Mouse (Mus musculus): ENCODE data around the gene Eng. TPM values are rescaled to one million over a fixed set of nuclear protein-coding genes. Genes with fewer than 3 reads are reported as not detected.

The Eng gene
- polyA plus RNA-seq, 1 experiment from 2014 or later, result 23.8 TPM

DNA sequence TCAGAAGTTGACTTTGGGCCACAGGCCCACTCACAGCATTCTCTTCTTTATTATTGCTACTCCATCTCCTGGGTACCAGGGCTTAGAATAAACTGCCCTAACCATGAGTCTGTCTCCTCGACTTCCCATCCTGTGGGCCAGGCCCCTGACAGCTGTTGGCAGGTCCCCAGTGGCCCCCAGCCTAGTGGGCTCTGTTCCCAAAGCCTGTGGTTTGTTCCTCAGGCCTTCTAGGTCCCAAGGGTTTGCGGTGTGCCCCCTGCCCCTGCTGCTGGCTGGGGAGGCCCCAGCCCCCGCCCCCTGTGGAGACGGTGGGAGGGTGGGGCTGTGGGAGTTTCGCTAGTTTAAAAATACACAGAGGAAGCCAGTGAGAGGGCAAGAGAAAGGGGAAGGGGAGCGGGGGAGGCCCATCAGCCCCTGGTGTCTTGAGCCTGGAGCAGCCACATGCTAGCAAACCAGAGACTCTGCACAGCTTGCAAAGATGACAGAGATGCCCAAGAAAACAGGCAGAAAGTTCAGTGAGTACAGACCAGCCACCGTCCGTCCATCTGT lies 74.4 kb downstream of the Eng start, which contains the start of gene Sh2d3c:
Sh2d3c (plus strand) TSS at position 375 of the 549 bp plus-strand sequence.
- Histone ChIP-seq H3K36me3 (ENCODE audit: control insufficient read depth, insufficient read depth, low read length) (no peaks in the 10 kb centered on the region), H3K27me3 (ENCODE audit: control insufficient read depth, insufficient read depth, low read length) (no peaks in the 10 kb centered on the region), H3K27ac (replicated peaks; ENCODE audit: low read depth, low read length) (no peak within 1 kb of the TSS), H3K4me2 (ENCODE audit: low read length) (no peak within 1 kb of the TSS), H3K9me3 (ENCODE audit: control insufficient read depth, low read length) (no peaks in the 10 kb centered on the region), H3K4me3 (replicated peaks; ENCODE audit: low read depth, low read length) (no peak within 1 kb of the TSS), H3K9ac (replicated peaks; ENCODE audit: low read length) (no peak within 1 kb of the TSS), H3K4me1 (ENCODE audit: control insufficient read depth, insufficient read depth, low read length) (no peaks in the 10 kb centered on the region)
- ATAC-seq (ENCODE audit: low FRiP score, low TSS enrichment) (no peak), DNase-seq (no peak)
- WGBS, result 56% methylated on average over 8 of the region's 8 CpGs

DNA sequence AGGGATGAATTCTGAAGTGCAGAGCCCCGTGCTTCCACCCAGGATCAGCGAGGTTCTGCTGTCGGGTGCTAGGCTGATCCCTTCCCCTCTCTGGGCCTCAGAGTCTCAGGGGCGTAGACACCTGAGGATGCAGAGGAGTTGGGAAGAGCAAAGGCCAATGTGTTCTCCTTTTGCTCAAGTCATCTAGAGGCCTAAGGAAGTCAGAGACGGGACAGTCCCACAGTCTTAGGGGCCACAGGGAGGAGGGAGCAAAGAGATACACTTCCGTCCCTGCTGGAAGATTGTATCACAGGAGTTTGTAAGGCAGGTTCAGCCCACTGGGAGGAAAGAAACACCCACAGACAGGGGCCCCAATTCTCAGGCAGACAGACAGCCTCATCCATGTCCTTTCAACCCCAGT lies 75.7 kb downstream of the Eng start:
- H3K27me3 ChIP-seq (ENCODE audit: control insufficient read depth, insufficient read depth, low read length), result no peaks in the 10 kb centered on the region
- no peak overlapping the region for H3K9ac ChIP-seq (replicated peaks; ENCODE audit: low read length)
- H3K36me3 ChIP-seq (ENCODE audit: control insufficient read depth, insufficient read depth, low read length), result no peaks in the 10 kb centered on the region
- H3K4me3 ChIP-seq (replicated peaks; ENCODE audit: low read depth, low read length), result no peak overlapping the region
- no peak overlapping the region for H3K4me2 ChIP-seq (ENCODE audit: low read length)
- ATAC-seq (ENCODE audit: low FRiP score, low TSS enrichment) (no peak), DNase-seq (no peak)
- no peak overlapping the region for H3K27ac ChIP-seq (replicated peaks; ENCODE audit: low read depth, low read length)
- 68% methylated on average over 6 of the region's 6 CpGs for WGBS
- no peaks in the 10 kb centered on the region for H3K9me3 ChIP-seq (ENCODE audit: control insufficient read depth, low read length)
- 0 out of 2 replicates have a peak, but pooled peaks cover 2% of the 10 kb centered on the region for H3K4me1 ChIP-seq (ENCODE audit: control insufficient read depth, insufficient read depth, low read length)

DNA sequence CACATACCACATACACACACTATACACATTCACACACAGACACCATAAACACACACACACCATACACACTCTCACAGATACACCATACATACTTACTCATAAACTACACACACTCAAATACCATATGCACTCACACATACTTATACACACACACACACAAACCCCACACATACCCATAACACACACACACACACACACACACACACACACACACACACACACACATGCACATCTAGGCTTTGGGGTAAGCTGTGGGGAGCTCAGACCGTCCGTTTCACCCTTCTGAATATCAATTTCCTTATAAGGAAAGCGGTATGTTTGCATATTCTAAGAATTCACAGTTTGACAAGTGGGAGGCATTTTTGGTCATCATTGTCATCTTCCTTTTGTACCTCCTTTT lies 76.2 kb downstream of the Eng start:
- Histone ChIP-seq H3K27ac (replicated peaks; ENCODE audit: low read depth, low read length) (no peak overlapping the region), H3K36me3 (ENCODE audit: control insufficient read depth, insufficient read depth, low read length) (no peaks in the 10 kb centered on the region), H3K4me2 (ENCODE audit: low read length) (no peak overlapping the region), H3K27me3 (ENCODE audit: control insufficient read depth, insufficient read depth, low read length) (no peaks in the 10 kb centered on the region), H3K9ac (replicated peaks; ENCODE audit: low read length) (no peak overlapping the region), H3K4me3 (replicated peaks; ENCODE audit: low read depth, low read length) (no peak overlapping the region), H3K4me1 (ENCODE audit: control insufficient read depth, insufficient read depth, low read length) (0 out of 2 replicates have a peak, but pooled peaks cover 3% of the 10 kb centered on the region), H3K9me3 (ENCODE audit: control insufficient read depth, low read length) (no peaks in the 10 kb centered on the region)
- DNase-seq (no peak), ATAC-seq (ENCODE audit: low FRiP score, low TSS enrichment) (no peak)
- 81% methylated on average over 3 of the region's 3 CpGs for WGBS

DNA sequence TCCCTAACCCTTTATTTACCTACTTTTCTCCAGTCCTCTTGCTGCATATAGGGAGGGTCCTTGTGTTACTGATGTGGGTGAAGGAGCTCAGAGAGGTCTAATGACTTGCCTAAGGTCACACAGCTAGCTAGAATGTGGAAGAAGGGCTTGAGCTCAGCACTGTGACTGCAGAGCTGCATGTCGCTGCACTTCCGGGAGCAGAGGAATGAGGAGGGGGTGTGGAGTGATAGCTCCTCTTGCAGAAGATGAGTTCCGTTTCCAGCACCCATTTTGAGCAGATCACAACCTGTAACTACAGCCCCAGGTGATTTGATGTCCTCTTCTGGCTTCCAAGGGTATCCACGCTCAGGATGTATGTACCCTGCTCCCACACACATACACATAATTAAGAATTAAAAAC lies 77.8 kb downstream of the Eng start:
- Histone ChIP-seq H3K9ac (replicated peaks; ENCODE audit: low read length) (no peak overlapping the region), H3K4me1 (ENCODE audit: control insufficient read depth, insufficient read depth, low read length) (0 out of 2 replicates have a peak, but pooled peaks cover 3% of the 10 kb centered on the region), H3K9me3 (ENCODE audit: control insufficient read depth, low read length) (no peaks in the 10 kb centered on the region), H3K27me3 (ENCODE audit: control insufficient read depth, insufficient read depth, low read length) (no peaks in the 10 kb centered on the region), H3K36me3 (ENCODE audit: control insufficient read depth, insufficient read depth, low read length) (no peaks in the 10 kb centered on the region), H3K27ac (replicated peaks; ENCODE audit: low read depth, low read length) (no peak overlapping the region), H3K4me2 (ENCODE audit: low read length) (no peak overlapping the region), H3K4me3 (replicated peaks; ENCODE audit: low read depth, low read length) (no peak overlapping the region)
- 80% methylated on average over 4 of the region's 4 CpGs for WGBS
- no peak for ATAC-seq (ENCODE audit: low FRiP score, low TSS enrichment)
- no peak for DNase-seq

DNA sequence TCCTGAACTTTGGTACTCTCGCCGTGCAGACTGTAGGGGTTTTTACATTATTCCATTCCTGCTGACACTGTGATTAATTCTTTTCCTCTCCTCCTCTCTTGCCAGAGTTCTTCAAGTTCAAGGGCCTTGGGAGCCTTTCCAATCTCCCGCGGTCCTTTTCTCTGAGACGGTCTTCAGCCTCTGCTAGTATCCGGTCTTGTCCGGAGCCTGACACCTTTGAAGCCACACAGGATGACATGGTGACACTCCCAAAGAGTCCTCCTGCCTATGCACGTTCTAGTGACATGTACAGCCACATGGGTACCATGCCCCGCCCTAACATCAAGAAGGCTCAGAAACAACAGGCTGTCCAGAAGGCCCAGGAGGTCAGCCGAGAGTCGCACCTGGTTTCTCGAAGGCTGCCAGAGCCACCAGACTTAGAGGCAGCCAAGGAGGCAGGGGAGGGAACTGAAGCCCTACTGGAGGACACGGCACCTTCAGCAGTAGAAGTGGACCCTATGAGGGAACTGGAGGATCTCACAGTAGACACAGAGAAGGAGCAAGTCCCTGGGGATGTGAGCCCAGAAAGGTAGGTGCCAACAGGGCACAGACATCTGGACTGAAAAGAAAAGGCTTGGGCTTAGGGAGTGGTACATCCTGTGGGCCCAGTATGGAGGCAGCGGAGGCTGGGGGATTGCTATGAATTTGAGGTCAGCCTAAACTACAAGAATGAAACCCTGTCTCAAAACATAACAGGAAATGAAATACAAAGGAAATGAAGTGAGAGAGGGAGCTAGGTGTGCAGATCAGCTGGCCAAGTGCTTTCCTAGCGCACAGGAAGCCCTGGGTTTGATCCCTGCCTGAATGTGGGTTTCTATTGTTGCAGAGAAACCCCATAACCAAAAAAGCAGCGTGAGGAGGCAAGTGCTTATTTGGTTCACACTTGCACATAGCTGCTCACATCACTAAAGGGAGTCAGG lies 78.7 kb downstream of the Eng start:
- no peaks in the 10 kb centered on the region for H3K27me3 ChIP-seq (ENCODE audit: control insufficient read depth, insufficient read depth, low read length)
- no peak overlapping the region for H3K4me3 ChIP-seq (replicated peaks; ENCODE audit: low read depth, low read length)
- H3K4me1 ChIP-seq (ENCODE audit: control insufficient read depth, insufficient read depth, low read length), result 0 out of 2 replicates have a peak, but pooled peaks cover 3% of the 10 kb centered on the region
- no peaks in the 10 kb centered on the region for H3K9me3 ChIP-seq (ENCODE audit: control insufficient read depth, low read length)
- ATAC-seq (ENCODE audit: low FRiP score, low TSS enrichment) (no peak), DNase-seq (no peak)
- no peak overlapping the region for H3K4me2 ChIP-seq (ENCODE audit: low read length)
- 86% methylated on average over 16 of the region's 16 CpGs for WGBS
- H3K36me3 ChIP-seq (ENCODE audit: control insufficient read depth, insufficient read depth, low read length), result no peaks in the 10 kb centered on the region
- H3K9ac ChIP-seq (replicated peaks; ENCODE audit: low read length), result no peak overlapping the region
- no peak overlapping the region for H3K27ac ChIP-seq (replicated peaks; ENCODE audit: low read depth, low read length)

DNA sequence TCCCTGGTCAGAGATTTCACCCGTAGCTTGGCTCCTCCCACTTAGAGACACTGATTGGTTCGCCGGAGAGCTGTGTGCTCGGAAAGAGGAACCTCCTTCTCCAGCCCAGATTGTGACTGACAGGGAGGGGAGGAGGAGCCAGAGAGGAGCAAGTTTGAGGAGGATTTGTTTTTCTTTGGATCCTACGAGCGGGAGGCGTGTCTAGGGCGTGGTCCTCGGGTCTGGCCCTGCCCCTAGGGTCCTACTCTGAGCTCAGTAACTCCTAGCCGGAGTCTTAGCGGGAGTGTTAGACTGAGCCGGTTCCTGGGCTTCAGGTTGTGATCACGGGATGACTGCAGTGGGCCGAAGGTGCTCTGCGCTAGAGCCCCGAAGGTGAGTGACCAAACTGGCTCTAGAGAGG lies 81.0 kb downstream of the Eng start:
- H3K4me3 ChIP-seq (replicated peaks; ENCODE audit: low read depth, low read length), result peak overlapping the region; percentile 25
- H3K4me1 ChIP-seq (ENCODE audit: control insufficient read depth, insufficient read depth, low read length), result 0 out of 2 replicates have a peak, but pooled peaks cover 3% of the 10 kb centered on the region

DNA sequence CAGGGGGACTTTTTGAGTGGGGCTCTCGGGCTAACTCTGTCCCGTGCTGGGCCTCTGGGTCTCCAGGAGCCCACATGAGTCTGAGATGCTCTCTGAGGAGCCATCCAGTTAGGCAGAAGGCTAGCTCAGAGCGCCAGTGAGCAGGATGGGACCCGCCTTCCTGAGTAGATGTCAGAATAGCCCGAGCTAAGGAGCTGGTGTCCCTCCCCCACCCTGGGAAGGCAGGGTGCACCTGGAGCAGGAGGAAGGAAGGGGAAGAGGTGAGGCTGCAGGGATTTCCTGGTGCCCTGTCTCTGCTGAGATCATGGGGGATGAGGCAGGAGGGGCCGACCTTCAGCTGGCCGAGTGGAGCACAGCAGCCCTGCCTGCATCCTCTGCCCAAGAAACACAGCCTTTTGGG lies 82.1 kb downstream of the Eng start:
- H3K9me3 ChIP-seq (ENCODE audit: control insufficient read depth, low read length), result no peaks in the 10 kb centered on the region
- ATAC-seq (ENCODE audit: low FRiP score, low TSS enrichment) (no peak), DNase-seq (no peak)
- WGBS, result 64% methylated on average over 7 of the region's 7 CpGs
- H3K4me2 ChIP-seq (ENCODE audit: low read length), result peak overlapping the region; percentile 19; the same call in 1 of the 2 replicates
- no peaks in the 10 kb centered on the region for H3K27me3 ChIP-seq (ENCODE audit: control insufficient read depth, insufficient read depth, low read length)
- H3K4me3 ChIP-seq (replicated peaks; ENCODE audit: low read depth, low read length), result no peak overlapping the region
- no peak overlapping the region for H3K9ac ChIP-seq (replicated peaks; ENCODE audit: low read length)
- no peak overlapping the region for H3K27ac ChIP-seq (replicated peaks; ENCODE audit: low read depth, low read length)
- 0 out of 2 replicates have a peak, but pooled peaks cover 3% of the 10 kb centered on the region for H3K4me1 ChIP-seq (ENCODE audit: control insufficient read depth, insufficient read depth, low read length)
- H3K36me3 ChIP-seq (ENCODE audit: control insufficient read depth, insufficient read depth, low read length), result no peaks in the 10 kb centered on the region

More for the DNA sequence above, 81.0 kb downstream of the Eng start:
- Histone ChIP-seq H3K36me3 (ENCODE audit: control insufficient read depth, insufficient read depth, low read length) (no peaks in the 10 kb centered on the region), H3K27ac (replicated peaks; ENCODE audit: low read depth, low read length) (no peak overlapping the region), H3K9ac (replicated peaks; ENCODE audit: low read length) (no peak overlapping the region), H3K9me3 (ENCODE audit: control insufficient read depth, low read length) (no peaks in the 10 kb centered on the region), H3K27me3 (ENCODE audit: control insufficient read depth, insufficient read depth, low read length) (no peaks in the 10 kb centered on the region), H3K4me2 (ENCODE audit: low read length) (peak overlapping the region; percentile 51)
- ATAC-seq (ENCODE audit: low FRiP score, low TSS enrichment), result peak; percentile 90
- peak; percentile 91 for DNase-seq
- WGBS, result under 1% methylated on average over 16 of the region's 16 CpGs

DNA sequence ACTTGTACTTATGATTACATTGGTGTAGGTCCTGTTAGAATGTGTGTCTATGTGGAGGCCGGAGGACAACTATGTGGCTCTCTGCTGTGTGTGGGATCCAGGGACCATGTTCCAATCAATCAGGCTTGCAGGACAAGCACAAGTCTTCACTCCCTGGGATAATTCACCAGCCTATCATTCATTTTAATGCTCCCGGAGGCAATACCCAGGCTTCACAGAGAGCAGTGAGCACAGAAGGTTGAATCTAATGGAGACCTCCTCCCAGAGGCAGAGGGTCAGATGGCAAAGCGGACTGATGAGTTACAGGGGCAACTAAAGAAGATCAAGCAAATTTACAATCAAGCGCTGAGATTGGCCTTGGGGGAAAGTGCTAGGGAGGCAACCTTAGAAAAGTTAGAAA lies 83.2 kb downstream of the Eng start:
- ATAC-seq (ENCODE audit: low FRiP score, low TSS enrichment) (no peak), DNase-seq (no peak)
- Histone ChIP-seq H3K36me3 (ENCODE audit: control insufficient read depth, insufficient read depth, low read length) (no peaks in the 10 kb centered on the region), H3K27me3 (ENCODE audit: control insufficient read depth, insufficient read depth, low read length) (no peaks in the 10 kb centered on the region), H3K9ac (replicated peaks; ENCODE audit: low read length) (no peak overlapping the region), H3K27ac (replicated peaks; ENCODE audit: low read depth, low read length) (no peak overlapping the region), H3K4me1 (ENCODE audit: control insufficient read depth, insufficient read depth, low read length) (0 out of 2 replicates have a peak, but pooled peaks cover 3% of the 10 kb centered on the region), H3K9me3 (ENCODE audit: control insufficient read depth, low read length) (no peaks in the 10 kb centered on the region), H3K4me3 (replicated peaks; ENCODE audit: low read depth, low read length) (no peak overlapping the region), H3K4me2 (ENCODE audit: low read length) (peak overlapping the region; percentile 15)
- 81% methylated on average over 4 of the region's 4 CpGs for WGBS
